In the genomic region with DNA sequence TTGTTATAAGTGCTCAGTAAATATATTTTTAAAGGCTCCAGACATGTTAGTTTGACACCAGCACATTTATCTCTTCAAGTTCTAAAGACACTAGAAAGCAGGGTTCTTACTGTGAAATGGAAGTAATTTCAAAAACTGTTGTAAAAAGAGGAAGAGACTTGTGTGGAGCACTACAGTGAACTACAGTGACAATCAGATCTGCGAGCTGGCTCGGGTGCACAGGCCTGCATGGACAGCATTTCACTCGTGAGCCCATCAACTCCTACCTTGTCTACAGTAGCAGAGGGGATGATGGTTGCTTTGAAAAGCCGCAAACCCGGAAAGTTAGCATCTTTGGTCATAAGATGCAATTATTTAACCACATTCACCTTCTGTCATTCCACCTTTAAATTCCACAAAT, we compare ENCODE assay signal across 16 mouse cellular contexts.
"Had no signal": no experiment of that assay in that cellular context is flagged by ENCODE, and none has a peak within 500 bp of the region (broad histone marks: within the 10 kb centered on the region; RNA-seq: fewer than 3 reads in every experiment).

No protein-coding gene starts in this region.

- H3K36me3 ChIP-seq: neural tube, embryonic 12.5 days; neural tube, embryonic 15.5 days had no signal

- H3K4me3 ChIP-seq: layer of hippocampus, adult 2 months; liver, embryonic 13.5 days; neural tube, embryonic 12.5 days; neural tube, embryonic 15.5 days had no signal

- H3K9ac ChIP-seq: liver, embryonic 13.5 days; neural tube, embryonic 12.5 days; neural tube, embryonic 15.5 days had no signal

- H3K4me2 ChIP-seq: liver, embryonic 13.5 days; midbrain, embryonic 11.5 days; neural tube, embryonic 12.5 days; neural tube, embryonic 15.5 days had no signal

- H3K27ac ChIP-seq: kidney, postnatal 0 days; layer of hippocampus, adult 2 months; liver, embryonic 13.5 days; macrophage; neural tube, embryonic 12.5 days; neural tube, embryonic 15.5 days; stomach, postnatal 0 days had no signal

- H3K27me3 ChIP-seq: liver, embryonic 13.5 days; neural tube, embryonic 12.5 days; neural tube, embryonic 15.5 days had no signal

- DNase-seq: kidney, adult 2 months; kidney, postnatal 25 days; liver, embryonic 13.5 days; lung, adult 2 months; lung, postnatal 14 days; midbrain, embryonic 14.5 days; right cerebral cortex, adult 18-20 months; thymus, postnatal 25 days had no signal

- H3K9me3 ChIP-seq: liver, embryonic 13.5 days; neural tube, embryonic 12.5 days; neural tube, embryonic 15.5 days had no signal

- ATAC-seq: intestine, embryonic 16.5 days had no signal

- H3K4me1 ChIP-seq: neural tube, embryonic 12.5 days had no signal
